In the genomic region with DNA sequence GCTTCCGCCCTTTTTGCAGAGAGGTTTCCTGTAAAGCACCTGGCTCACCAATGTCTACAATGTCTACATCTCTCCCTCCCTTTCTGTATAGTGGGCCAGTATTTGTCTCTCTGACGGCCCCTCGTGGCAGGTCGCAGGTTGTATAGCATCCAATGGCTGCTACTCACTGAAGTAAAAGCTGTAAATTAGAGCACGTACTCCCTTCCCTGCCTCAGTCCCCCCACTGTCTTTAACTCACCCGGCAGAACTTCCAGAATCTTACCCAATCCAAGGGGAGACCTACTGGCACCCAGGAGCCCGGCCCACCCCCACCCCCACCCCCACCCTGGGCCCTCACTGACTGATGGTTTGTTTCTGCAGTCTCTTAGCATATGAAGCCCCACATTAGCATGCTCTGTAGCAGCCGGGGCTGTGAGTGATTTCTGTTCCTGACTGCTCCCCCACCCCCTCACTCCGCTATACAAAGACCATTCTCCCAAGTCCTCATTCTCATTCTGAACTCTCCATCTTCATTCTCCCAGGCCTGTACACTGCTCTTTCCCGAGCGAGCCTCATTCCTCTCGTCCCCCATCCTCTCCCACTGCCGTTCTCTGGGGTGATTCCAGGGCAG, we compare ENCODE assay signal across 11 mouse cellular contexts.
DNase-seq lines count a peak whose midpoint lies in the region; ATAC-seq lines count a peak whose summit lies in the region.
"Had no signal": no experiment of that assay in that cellular context is flagged by ENCODE, and none has a peak within 500 bp of the region (broad histone marks: within the 10 kb centered on the region; RNA-seq: fewer than 3 reads in every experiment).

No protein-coding gene starts in this region.

- peak; percentile 30 for DNase-seq in right cerebral cortex, adult 18-20 months
- DNase-seq in right cerebral cortex, adult 2 months (ENCODE audit: low spot score in 2 of 2) = no peak
- DNase-seq in embryo, embryonic 11 days = peak; percentile 57
- no peak for DNase-seq in spleen, adult 18-20 months
- no peak for DNase-seq in cerebellum, postnatal 4 days (ENCODE audit: low spot score in 2 of 2)
- no peak for DNase-seq in urinary bladder, postnatal 14 days (ENCODE audit: low spot score)
- DNase-seq: kidney, postnatal 10 days; liver, embryonic 13.5 days had no signal

- H3K4me2 ChIP-seq in hindbrain, embryonic 15.5 days = peak overlapping the region; percentile 47
- H3K4me2 ChIP-seq in neural tube, embryonic 14.5 days (ENCODE audit: low read depth, low read length) = peak overlapping the region; percentile 44
- H3K4me2 ChIP-seq: liver, embryonic 13.5 days had no signal

- H3K27me3 ChIP-seq in hindbrain, embryonic 15.5 days = no peaks in the 10 kb centered on the region
- H3K27me3 ChIP-seq in neural tube, embryonic 14.5 days (ENCODE audit: control insufficient read depth, insufficient read depth, low read length) = no peaks in the 10 kb centered on the region
- H3K27me3 ChIP-seq: liver, embryonic 13.5 days had no signal

- peaks cover 40% of the 10 kb centered on the region for H3K4me1 ChIP-seq in hindbrain, embryonic 15.5 days (replicated peaks)
- peaks cover 12% of the 10 kb centered on the region for H3K4me1 ChIP-seq in neural tube, embryonic 14.5 days (ENCODE audit: control insufficient read depth, insufficient read depth, low read length)

- 5% methylated on average over 13 of the region's 13 CpGs for WGBS in hindbrain, embryonic 15.5 days
- 8% methylated on average over 13 of the region's 13 CpGs for WGBS in neural tube, embryonic 14.5 days

- H3K9me3 ChIP-seq in hindbrain, embryonic 15.5 days = no peaks in the 10 kb centered on the region
- H3K9me3 ChIP-seq in neural tube, embryonic 14.5 days (ENCODE audit: control insufficient read depth, low read length) = no peaks in the 10 kb centered on the region
- H3K9me3 ChIP-seq: liver, embryonic 13.5 days had no signal

- H3K27ac ChIP-seq in hindbrain, embryonic 15.5 days (replicated peaks) = peak overlapping the region; percentile 81
- H3K27ac ChIP-seq in neural tube, embryonic 14.5 days (ENCODE audit: low read depth, low read length) = peak overlapping the region; percentile 82
- H3K27ac ChIP-seq: liver, embryonic 13.5 days had no signal

- peak overlapping the region; percentile 49; the same call in 1 of the 2 replicates for H3K9ac ChIP-seq in hindbrain, embryonic 15.5 days
- H3K9ac ChIP-seq in neural tube, embryonic 14.5 days (replicated peaks; ENCODE audit: low read depth, low read length) = peak overlapping the region; percentile 42
- H3K9ac ChIP-seq: liver, embryonic 13.5 days had no signal

- H3K4me3 ChIP-seq in hindbrain, embryonic 15.5 days = peak overlapping the region; percentile 31
- peak overlapping the region; percentile 24 for H3K4me3 ChIP-seq in neural tube, embryonic 14.5 days (ENCODE audit: low read depth, low read length)
- H3K4me3 ChIP-seq: liver, embryonic 13.5 days had no signal

- H3K36me3 ChIP-seq in hindbrain, embryonic 15.5 days = no peaks in the 10 kb centered on the region
- no peaks in the 10 kb centered on the region for H3K36me3 ChIP-seq in neural tube, embryonic 14.5 days (ENCODE audit: control insufficient read depth, insufficient read depth, low read length)
- H3K36me3 ChIP-seq: G1E had no signal

- ATAC-seq in hindbrain, embryonic 15.5 days (ENCODE audit: low FRiP score, low read depth) = peak; percentile 89
- ATAC-seq in neural tube, embryonic 14.5 days (ENCODE audit: low read depth) = peak; percentile 88

Comparison
In these comparisons a context has a peak if more than half of its experiments do, and no peak if none do; other contexts are left out.
1. DNase-seq: peak in right cerebral cortex, adult 18-20 months (single experiment) and embryo, embryonic 11 days (single experiment); none in right cerebral cortex, adult 2 months (0 of 2), spleen, adult 18-20 months (0 of 2), cerebellum, postnatal 4 days (0 of 2) and urinary bladder, postnatal 14 days (single experiment).